Mouse (Mus musculus) bone marrow, adult 2 months (tissue): ENCODE data around the gene Rbms2.

Experiments
- CTCF ChIP-seq: fragments of 200-500 bp; IDR thresholded peaks from 2 replicates; pipeline ENCODE4 v1.5.1; 2011; ENCODE audit warnings: low read length, control low read depth; ENCODE audit not compliant: control insufficient read depth, insufficient read depth
- POLR2A ChIP-seq: fragments of 200-500 bp; IDR thresholded peaks from 2 replicates; pipeline ENCODE4 v1.6.1; 2011; ENCODE audit warnings: low read depth, mild to moderate bottlenecking, control low read depth, low read length, borderline replicate concordance; ENCODE audit not compliant: control insufficient read depth

DNA sequence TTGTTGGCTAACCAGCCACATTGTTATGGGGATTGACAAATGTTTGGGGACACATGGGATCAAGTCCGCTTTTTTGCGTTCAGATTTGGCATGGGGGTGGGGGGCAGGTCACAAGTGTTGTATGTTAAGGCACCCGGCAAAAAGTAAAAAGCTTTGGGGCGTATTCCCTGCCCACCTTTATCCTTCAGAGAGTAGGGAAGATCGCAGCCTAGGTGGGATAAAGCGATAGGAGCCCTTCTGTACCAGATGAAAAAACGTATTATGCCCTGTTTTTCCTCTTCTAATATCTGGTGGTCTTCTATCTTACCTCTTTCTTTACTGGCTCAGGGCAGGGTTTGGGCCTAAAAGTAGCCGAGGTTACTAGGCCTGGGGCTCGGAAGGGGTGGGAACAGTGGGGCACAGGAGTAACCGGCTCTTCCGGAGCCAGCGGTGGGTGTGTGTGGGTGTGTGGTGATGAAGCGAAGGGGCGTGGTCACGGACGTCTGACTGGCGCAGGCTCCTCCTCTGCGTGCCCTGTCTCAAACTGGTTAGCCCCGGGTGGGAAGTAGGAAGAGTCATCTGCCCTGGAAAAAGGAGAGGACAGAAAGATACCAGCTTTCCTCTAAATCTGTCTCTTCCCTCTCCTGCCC is 85.6 kb downstream of the Rbms2 start:
- no peak for TF ChIP-seq CTCF
- TF ChIP-seq POLR2A, result peak; percentile 57; the same call in 1 of the 2 replicates
